Mouse (Mus musculus): ENCODE measurements around the gene Ttc21a. TPM values are rescaled to one million over a fixed set of nuclear protein-coding genes. Genes with fewer than 3 reads are reported as not detected.
A peak's percentile ranks its signal among the peaks of the same experiment; 100 is the strongest.

Ttc21a gene
- total RNA-seq, 2 experiments from 2014 or later = 1.1 to 2.6 TPM

DNA sequence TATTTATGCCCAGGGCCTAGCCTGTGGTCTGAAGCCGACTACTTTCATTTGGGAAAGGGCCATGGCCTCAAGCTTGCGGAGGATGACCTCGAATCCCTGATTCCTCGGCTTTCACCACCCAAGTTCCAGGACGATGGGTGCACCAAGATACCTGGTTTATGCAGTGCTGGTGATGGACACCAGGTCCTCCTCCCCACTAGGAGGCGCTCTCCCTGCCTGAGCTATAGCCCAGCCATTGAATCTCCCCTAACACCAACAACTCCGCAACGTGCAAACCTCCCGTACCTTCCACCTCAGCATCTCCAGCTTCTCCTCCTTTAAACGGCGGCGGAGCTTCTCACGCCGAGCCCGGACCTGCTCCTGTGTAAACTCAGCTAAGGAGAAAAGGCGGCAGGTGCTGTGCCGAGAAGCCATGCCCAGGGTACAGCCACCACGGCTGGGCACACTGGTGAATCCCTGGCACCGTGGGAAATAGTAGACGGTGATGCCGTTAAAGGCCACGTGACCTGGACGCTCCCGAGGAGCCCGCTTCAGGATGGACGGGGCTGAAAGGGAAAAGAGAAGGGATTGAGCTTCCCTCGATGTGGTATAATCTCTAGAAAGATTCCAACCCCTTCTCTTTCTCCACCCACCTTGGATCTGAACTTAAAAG lies 36.6 kb downstream of the Ttc21a start:
- DNase-seq (ENCODE audit: low spot score in 2 of 2) = no peak

DNA sequence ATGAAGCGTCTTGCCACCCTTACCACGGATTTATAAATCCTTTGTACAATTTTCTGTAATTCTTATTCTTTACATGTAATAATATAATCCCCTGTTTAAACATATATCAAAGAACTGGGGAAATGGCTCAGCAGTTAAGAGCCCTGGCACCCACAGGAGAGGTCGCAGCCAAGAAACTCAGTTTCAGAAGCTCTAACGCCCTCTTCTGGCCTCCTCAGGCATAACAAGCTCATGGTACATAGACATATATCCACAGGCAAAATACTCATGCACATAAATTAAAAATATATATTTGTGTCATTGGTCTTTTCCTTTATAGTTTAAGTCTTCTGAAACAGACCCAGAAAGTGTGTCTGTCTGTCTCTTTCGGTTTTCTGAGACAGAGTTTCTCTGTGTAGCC lies 37.2 kb downstream of the Ttc21a start:
- DNase-seq (ENCODE audit: low spot score in 2 of 2) = no peak

DNA sequence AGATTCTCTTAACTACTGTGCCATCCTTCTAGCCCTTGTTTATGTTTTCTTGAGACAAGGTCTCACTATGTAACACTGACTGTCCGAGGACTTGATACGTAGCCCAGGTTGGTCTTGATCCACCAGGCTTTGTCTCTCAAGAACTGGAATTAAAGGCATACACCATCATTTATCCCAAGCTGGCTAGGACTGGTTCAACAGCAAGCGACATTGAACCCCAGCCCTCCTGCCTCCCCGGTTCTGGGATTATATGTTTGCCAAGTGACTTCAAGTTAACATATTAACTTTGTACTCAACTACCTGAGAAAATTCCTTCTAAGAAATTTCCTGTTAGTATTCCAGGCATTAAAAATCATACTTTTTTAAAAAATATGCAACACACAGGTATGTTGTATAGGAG lies 37.9 kb downstream of the Ttc21a start:
- DNase-seq (ENCODE audit: low spot score in 2 of 2) = no peak

DNA sequence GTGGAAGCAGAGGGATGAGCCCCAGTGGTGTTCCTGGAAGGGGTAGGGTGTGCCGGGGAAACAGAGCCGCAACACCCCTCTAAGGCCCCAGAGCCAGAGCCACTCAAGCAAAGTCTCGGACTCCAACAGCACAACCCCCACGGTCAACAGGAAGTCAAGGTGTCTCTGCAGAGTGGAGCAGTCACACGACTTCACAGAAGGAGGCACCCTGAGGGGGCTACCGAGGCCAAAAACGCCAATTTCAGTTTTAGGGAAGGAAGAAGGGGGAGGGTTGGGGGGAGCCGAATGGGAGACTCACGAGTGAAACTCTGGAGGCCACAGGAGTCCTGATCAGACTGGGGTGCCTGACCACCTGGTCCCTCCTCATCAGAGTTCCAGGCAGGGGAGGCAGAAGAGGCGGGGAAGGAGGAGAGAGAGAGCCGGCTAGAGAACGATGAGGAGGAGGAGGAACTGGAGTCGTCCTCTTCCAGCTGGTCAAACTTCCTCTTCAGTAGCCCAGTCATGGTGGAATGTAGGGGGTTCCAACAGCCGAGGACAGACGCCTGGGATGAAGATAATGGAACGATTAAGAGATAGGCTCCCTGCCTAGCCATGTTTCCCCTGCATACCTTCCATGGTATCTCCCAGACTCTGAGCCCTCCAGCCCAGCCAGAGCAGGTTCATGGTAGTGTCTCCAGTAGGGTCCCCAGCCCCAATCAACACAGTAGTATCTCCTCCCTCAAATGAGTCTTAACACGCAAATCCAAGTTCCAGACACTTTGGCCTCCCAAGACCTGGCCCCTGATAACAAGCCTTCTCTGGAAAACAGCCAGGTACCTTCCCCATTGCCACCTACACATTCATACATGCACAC lies 39.5 kb downstream of the Ttc21a start:
- no peak for DNase-seq (ENCODE audit: low spot score in 2 of 2)

DNA sequence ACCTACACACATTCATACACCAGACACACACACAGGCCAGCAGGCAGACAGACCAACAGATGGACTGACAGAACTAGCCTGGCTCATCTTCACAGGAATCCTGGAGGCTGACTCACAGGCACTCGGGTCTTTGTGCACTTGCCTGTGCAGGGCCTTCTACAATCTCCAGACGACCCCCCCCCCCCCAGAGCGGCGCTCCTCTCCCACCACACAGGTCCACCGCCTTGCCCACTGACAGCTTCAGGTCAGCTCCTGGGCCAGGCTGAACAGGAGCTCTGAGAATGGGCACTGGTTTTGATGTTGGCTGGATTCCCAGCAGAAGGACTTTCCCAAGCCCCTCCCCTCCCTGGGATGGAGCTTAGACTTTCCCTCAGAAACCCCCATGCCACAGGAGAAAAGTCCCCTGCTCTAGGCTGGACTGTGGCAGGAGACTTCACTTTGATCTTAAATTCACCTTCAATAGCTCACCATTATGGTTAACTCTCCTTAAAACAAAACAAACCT lies 40.2 kb downstream of the Ttc21a start:
- peak in 1 of 2 experiments; percentile 49 for DNase-seq (ENCODE audit: low spot score in 2 of 2)

DNA sequence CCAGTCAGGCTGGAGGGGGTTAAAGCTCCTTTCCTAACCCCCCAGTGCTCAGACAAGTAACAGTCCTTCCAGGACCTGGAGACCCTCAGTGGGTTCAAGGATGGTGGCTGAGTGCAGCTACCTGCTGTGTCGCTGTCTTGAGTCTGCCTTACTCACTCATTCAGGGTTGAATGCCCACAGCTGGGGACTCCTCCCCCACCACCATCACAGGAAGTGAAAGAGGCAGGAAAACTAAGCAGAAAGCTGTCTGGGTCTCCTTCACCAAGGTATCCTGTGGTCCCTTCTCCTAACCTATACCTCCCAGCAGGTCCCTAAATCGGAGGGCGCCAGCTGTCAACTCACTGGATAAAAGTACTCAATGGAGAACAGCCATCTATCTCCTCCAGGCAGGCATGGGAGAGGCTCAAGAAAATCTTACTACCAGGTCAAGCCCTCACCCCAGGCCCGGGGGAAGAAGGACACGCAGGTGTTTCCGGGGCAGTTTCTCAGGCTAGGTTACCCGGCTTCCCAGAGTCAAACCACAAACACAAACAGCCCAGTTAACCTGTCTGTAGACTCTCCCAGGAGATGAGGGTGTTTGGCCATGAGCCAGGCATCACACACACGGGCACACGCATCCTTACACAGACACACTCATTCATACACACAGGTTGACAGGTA lies 40.9 kb downstream of the Ttc21a start:
- DNase-seq (ENCODE audit: low spot score in 2 of 2) = no peak

DNA sequence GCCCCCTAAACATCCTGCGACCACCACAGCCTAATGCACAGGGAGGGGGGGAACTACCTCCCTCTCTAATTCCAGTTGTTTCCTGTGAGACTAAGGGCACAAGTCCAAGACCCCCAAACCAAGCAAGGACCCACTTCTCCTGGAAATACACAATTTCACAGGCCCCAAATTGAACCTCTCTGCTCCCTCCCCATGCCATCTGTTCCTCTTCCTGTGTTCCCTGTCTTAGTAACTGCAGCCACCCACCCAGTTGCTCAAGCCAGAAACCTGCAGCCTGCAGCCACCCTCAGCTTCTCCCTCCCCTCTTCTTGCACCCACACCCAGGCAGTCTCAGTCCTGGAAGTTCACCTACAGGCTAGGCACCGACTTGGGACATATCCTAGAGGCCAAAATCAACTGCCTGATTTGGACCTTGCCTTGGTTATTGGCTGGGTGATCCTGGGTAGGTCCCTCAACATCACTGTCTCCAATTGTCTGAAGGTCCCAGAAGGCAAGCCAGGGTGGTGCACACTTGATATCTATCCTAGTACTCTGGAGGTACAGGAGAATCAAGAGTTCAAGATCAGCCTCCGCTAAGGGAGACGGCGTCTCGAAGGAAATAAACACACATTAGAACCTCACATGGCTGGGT lies 41.5 kb downstream of the Ttc21a start:
- DNase-seq (ENCODE audit: low spot score in 2 of 2) = peak in 1 of 2 experiments; percentile 46

DNA sequence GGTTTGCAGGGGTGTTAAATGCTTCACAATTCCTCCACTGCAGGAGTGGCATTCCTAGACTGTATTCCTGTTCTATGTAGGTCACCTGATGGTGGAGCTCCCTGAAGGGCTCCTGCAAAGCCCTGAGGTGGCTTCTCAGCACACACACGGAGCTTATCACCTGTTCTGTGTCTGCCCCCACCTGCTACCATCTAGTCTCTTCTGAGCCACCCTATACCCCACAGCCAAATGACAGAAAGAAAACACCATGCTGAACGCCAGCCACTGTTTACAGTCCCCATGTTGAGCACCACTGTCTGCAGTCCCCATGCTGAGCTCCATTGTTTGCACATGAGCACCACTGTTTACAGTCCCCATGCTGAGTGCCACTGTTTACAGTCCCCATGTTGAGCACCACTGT lies 42.3 kb downstream of the Ttc21a start:
- no peak for DNase-seq (ENCODE audit: low spot score in 2 of 2)

DNA sequence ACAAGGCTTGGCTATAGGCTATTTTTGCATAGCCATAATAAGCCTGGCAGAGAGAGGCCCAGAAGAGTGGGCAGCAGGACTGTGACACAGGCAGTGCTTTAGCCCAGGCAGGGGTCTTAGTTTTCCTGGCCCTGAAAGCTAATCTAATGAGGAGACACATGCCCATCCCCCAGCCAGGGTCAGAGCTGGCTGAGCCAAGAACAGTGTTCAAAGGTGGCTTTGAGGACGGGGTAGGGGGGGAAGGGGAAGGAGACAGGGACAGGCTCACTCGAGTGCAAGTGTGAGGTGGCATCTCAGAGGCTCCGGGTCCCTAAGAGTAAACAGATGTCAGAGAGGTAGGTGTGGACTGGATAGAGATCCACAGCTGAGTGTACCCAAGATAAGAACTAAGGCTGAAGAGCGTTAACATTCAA lies 43.4 kb downstream of the Ttc21a start:
- peak in 1 of 2 experiments; percentile 28 for DNase-seq (ENCODE audit: low spot score in 2 of 2)

DNA sequence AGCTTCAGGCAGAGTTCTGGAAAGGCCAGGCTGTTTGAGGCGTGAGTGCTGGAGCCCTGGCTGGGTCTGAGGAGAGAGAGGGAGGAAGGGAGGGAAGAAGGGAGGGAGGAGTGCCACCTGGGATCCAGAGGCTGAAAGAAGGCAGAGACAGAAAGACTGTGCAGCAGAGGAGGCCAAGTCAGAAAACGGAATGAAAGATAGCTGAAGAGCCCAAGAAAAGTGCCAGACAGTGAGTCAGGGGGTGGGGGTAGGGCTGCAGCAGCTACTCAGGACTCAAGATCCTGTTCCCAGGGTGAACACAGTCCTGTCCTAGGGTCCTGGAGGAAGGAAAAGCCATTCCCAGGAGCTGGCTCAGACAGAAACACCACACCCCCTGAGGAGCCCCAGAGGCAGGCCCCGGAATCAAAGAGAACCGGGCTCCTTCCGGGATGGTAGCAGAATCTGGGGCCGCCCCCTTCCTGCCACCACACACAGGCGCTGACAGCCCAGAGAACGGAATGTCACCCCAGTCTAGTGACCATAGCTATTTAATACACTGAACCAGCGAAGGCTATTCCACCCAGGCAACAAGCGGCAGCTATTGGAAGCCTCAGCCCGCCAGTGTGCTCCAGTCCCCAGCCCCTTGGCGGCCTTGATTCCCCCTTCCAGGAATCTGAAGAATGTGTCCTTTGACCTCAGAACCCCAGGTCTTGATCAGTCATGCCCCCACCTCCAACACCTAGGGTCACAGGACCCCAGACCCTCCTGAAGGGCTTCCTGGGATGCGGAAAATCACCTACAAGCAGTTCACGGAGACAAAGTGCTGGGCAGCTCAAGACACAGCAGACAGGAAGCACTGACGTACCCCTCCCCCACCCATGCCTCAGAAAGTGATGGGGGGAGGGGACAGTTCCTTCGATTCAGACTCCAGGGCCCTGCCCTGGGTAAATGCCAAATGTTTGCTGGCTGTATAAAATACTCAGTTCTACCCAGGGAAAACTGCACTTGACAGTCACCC lies 44.1 kb downstream of the Ttc21a start:
- DNase-seq (ENCODE audit: low spot score in 2 of 2) = peak in 1 of 2 experiments; percentile 57

DNA sequence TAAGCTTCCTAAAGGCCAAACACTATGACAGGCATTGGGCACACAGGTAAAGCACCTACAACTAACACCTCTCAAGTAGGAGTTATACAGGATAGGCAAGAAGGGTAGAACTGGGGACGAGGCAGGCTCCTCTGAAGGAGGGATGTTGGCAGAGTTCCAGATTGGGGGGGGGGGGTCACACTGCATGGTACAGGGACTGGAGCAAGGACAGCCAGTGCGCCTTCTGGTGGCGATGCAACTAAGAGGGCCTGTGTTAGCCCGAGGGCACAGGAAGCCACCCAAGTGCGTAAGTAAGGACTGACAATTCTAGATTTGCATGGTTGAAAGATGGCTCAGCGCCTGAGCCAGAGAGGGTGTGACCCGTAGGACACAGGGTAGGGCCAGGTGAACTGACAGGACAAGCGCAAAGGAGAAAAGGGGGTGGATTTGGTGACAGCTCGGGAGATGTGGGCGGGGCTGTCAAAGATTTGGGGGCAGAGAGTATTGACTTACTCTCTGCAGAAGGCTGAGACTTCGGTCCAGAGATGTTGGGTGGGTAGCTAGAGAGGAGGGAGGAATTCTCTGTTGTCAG lies 44.9 kb downstream of the Ttc21a start:
- DNase-seq (ENCODE audit: low spot score in 2 of 2) = peak in 1 of 2 experiments; percentile 48

DNA sequence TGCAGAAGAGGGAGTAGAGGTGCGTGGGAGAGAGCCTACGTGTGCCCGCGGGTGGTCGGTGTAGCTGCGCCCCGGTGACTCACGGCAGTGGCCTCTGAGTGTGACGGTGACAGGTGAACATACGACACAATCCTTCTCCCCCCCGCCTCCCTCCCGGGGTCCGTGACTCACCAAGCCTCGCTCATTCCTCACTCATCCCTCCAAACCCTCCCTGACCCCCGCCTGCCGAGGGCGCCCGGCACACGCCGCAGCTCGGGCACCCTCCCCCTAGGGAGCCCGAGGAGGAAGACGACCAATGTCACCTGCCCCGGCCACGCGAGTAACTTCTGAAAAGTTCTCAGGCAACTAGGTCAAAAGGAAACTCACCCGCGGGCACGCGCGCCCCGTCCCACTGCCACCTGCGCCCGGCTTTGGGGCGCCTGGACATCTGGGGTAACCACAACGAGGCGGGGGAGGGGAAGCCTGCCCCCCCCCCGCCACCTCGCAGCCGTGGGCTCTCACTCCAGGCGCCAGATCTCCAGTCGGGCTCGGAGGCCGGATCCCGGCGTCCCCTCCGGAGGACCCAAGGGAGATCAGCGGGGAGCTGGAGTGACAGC lies 45.6 kb downstream of the Ttc21a start:
- DNase-seq (ENCODE audit: low spot score in 2 of 2) = no peak

DNA sequence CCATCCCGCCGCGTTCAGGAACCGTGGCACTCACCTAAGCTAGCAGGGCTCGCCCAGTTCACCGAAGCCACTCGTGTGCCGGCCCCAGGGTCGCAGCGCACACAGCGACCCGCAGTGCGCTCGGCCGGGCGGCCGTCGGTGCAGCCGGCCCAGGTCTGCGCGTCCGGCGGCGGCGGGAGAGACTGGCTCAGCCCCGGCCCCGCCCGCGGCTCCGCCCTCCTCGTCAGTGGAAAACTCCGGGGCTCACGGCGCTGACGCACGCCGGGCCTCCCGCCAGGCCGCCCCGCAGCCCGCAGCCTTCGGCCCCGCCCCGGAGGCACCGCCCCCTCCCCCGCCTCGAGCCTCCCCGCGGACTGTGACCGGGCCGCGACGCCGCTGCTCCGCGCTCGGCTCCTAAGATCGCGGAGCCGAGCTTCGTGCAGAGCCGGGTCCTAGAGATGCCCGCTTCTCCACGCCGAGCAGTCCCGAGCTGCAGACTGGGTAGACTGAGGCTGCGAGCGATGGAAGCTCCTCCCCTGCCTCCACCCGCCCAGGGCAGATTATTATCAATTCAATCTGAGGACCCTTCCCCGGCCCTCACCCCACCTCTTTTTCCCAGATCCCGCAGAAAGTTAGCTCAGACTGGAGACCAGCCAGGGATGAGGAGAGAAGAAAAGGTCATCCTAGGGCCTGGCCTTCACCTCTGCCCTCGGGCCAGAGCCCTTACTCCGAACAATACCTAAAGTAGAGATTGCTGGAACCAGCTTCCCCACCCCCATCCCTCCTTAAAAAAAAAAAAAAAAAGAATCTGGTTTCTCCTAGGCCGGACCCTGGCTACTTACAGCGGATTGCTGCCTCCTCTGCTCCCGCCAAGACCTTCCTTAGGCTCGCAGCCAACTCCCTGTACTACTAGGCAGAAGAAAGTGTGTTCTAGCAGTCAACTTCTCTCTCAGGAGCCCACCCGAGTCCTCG lies 46.5 kb downstream of the Ttc21a start:
- DNase-seq (ENCODE audit: low spot score in 2 of 2) = peak in 1 of 2 experiments; percentile 87

DNA sequence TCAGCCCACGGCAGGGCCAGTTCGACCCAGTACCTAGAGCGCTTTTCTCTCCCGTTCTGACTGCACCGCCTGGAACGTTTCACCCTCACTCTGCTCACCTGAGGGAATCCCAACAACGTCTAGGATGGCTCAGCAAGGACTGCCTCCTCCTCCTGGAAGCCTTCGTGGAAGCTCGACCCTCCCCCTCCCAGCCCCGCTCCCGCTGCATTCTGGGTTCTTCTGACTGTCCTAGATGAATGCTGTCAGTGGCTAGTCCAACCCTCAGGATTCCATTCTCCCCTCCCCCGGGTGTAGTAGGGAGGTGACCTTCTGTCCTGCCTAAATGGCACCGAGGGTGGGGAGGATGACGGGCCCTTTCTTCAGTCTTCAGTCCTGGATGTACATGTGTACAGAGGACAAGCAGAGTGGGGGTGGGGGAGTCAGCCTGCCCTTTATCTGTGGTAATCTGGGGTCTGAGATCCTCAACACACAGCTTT lies 47.2 kb downstream of the Ttc21a start, which contains the start of gene Csrnp1:
TSS of gene Csrnp1 (minus strand) at position 123 of the 476 bp plus-strand sequence.
- no peak for DNase-seq (ENCODE audit: low spot score in 2 of 2)

DNA sequence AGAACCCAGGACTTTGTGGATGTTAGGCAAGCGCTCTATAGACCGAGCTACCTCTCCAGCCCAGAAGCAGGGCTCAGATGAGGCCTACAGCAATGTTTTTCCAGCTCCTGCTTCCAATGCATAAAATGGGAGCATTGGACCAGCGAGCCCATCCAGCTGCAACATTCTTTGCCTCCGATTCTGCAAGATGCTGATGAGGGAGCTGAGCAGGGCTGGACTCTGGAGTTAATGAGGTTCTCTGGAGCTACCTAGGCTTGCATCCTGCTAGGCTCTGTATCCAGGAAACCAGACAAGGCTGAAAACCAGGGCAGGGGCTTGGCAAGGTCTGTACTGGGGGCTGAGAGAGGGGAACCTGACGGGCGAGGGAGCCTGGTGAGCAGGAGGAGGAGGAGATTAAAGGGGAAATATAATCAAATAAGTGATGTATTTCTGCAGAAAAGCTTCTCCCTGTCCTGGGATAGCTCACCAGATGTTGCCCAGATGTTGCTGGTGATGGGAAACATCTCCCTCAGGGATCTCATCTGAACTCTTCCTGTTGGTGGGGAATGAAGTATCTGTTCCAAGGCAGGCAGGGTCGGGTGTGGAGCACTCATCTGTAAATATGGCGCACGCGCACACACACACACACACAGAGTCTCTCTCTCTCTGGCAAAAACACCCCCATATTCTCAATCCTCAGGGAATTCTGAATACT lies 48.6 kb downstream of the Ttc21a start:
- no peak for DNase-seq (ENCODE audit: low spot score in 2 of 2)

DNA sequence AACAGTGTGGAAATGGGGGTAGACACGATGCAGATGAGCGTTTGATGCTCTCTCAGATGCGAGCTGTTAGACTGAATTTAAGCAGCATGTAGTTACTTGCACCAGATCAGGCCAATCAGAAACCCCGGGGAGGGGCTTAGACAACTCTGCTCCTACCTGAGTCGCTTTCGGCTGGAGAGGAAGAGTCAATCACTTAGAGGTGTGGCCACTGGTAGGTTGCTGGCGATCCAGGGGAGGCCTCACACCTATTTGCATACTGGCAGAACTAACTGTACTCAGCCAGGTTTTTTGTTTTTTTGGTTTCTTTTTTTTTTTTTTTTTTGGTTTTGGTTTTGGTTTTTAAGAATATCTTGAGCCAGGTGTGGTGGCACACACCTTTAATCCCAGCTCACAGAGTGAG lies 50.9 kb downstream of the Ttc21a start:
- DNase-seq (ENCODE audit: low spot score in 2 of 2) = no peak

DNA sequence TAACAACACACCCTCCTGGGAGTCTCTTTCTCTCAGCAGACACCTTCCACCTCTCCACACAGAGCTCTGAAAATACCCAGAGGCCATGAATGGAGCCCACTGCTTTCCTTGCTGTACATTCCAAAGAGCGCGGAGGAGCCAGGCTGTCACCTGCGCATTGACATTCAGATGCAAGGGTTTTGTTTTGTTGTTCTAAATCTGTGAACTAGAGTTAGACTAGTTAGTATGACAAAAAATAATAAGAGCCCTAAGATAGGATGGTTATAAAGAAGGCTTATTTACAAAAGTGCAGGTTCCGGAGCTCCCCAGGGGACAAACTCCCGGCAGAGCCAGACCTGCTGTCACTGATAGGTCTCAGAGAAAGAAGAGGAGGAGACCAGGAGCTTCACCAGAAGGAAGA lies 53.9 kb downstream of the Ttc21a start:
- DNase-seq (ENCODE audit: low spot score in 2 of 2) = no peak
